Mouse (Mus musculus) small intestine, adult 2 months (tissue): ENCODE data around the gene Irf2bpl.

Experiments
- CTCF ChIP-seq: fragments of 200-500 bp; IDR thresholded peaks from 2 replicates; pipeline ENCODE4 v1.5.1; 2012; ENCODE audit warnings: low read depth, mild to moderate bottlenecking, control low read depth, inconsistent platforms, low read length, moderate library complexity, mixed read lengths; ENCODE audit not compliant: insufficient replicate concordance, insufficient read length; ENCODE audit errors: extremely low read depth
- POLR2A ChIP-seq: fragments of 200-500 bp; IDR thresholded peaks from 2 replicates; pipeline ENCODE4 v1.6.1; 2012; ENCODE audit warnings: low read depth, mild to moderate bottlenecking, control low read depth, inconsistent platforms, low read length, moderate library complexity

- TF ChIP-seq POLR2A (no peak), CTCF (no peak)
These were observed 5.0 kb downstream of the Irf2bpl start for GRCm38 (mm10) chr12:86879446-86880085.
